Mouse (Mus musculus) layer of hippocampus, postnatal 14 days (tissue): ENCODE results near the gene Chmp5. TPM values are rescaled to one million over a fixed set of nuclear protein-coding genes. Genes with fewer than 3 reads are reported as not detected.

Experiments
- DNase-seq, 2 experiments: peaks; one replicate each; pipeline ENCODE4 v3.0.0; 2021 to 2022; ENCODE audit warnings: low spot score in 2 of 2, mixed read lengths in 1 of 2
- microRNA-seq, 2 experiments: library from miRNA; unstranded; fragments of <30 nt; microRNA quantifications; one replicate each; pipeline ENCODE4 v1.2.0; 2021
- total RNA-seq, 2 experiments: library from RNA; stranded (reverse); gene quantifications; 2 replicates each; pipeline ENCODE4 v1.2.3; 2021

The Chmp5 gene
- total RNA-seq, 2 experiments from 2014 or later = 74.8 to 82.1 TPM

DNA sequence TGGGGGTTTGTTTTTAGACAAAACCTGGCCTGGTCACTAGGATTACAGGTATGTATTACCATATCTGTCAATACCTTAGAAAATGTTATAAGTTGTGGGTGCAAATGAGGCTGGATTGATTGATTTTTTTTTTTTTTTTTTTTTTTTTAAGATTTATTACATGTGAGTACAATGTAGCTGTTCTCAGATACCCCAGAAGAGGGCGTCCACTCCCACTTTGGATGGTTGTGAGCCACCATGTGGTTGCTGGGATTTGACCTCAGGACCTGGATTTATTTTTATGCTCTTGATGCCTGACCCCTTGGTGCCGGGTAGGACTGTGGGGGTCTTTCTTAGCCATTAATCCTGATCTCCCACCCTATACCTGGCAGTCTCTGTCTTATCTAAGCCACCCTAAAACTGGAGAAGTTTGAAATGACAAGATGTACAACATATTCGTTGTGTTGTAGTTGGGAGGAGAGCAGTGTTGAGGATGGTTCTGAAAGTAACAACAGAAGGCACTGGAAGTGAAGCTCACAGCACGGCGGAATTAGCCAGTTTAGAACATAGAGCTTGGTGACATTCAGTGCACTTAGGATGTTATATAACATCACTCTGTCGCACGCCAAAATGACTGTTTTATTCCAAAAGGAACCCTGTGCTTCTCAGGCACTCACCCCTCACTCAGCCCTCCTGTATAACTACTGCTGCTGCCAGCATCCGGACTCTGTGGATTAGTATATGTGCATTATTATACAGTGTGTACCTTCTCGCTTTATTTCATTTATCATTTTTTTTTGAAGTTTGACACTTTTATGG is 52.8 kb downstream of the Chmp5 start:
- no peak for DNase-seq

DNA sequence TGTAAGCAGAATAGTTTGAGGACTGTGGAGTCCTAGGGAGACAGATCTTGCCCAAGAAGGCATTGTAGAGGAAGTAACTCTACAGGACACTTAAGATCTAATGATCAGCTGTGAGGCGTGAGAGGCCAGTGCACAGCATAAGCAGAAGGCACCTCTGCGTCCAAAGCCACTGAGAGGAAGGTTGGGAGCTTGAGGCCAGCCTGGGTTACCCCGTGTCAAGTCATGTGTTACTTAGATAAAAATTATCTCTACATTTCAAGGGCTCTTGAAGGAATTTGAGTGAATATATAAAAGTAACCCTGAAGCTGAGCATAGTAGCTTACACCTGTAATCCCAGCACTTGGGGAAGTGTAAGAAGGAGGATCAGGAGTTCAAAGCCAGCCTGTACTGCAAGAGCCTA is 65.1 kb downstream of the Chmp5 start:
- DNase-seq = no peak

Small RNA genes within 50 kb of the gene (microRNA-seq; reads per million reads assigned to microRNA genes)
- 0.57 to 1.4 reads per million in 2 experiments for gene Mir3094

Other genes starting within 250 kb of the Chmp5 start
- gene Aptx, start 245.2 kb upstream of the Chmp5 start, total RNA-seq = 10 to 100 TPM; 23.6 to 26.7 TPM
- gene Dnaja1, start 226.3 kb upstream of the Chmp5 start, total RNA-seq = 100 to 1,000 TPM; 326 to 370 TPM
- gene Smu1, start 190.5 kb upstream of the Chmp5 start, total RNA-seq = 10 to 100 TPM; 42.4 to 44.2 TPM
- 1 to 10 TPM; 6.2 to 8.5 TPM for gene B4galt1, start 94.4 kb upstream of the Chmp5 start, total RNA-seq
- not detected for gene Spink4, start 28.4 kb upstream of the Chmp5 start, total RNA-seq
- gene Bag1, start 113 bp upstream of the Chmp5 start, total RNA-seq = 100 to 1,000 TPM; 152 to 154 TPM
- gene Nfx1, start 22.5 kb downstream of the Chmp5 start, total RNA-seq = 10 to 100 TPM; 59.1 to 61.6 TPM
- gene Aqp7, start 99.7 kb downstream of the Chmp5 start, total RNA-seq = not detected
- gene Aqp3, start 149.8 kb downstream of the Chmp5 start, total RNA-seq = under 1 TPM in 1 of 2 experiments, not detected in 1; 0.18 TPM
- 10 to 100 TPM; 90.4 to 95.1 TPM for gene Nol6, start 176.0 kb downstream of the Chmp5 start, total RNA-seq
- 10 to 100 TPM; 77.6 to 78.2 TPM for gene Ube2r2, start 187.3 kb downstream of the Chmp5 start, total RNA-seq